Mouse (Mus musculus): Measurements from ENCODE around the gene Ppp2ca. TPM values are rescaled to one million over a fixed set of nuclear protein-coding genes. Genes with fewer than 3 reads are reported as not detected.

Gene Ppp2ca
- polyA plus RNA-seq, 1 experiment, result 54.7 TPM

GRCm38 (mm10) chr11:52089291-52089690, 9.2 kb upstream of the Ppp2ca start:
- no peak for DNase-seq
- Histone ChIP-seq H3K27me3 (ENCODE audit: control insufficient read depth, insufficient read depth, low read length) (no peaks in the 10 kb centered on the region), H3K4me1 (replicated peaks; ENCODE audit: control insufficient read depth, insufficient read depth, low read length) (peaks cover 3% of the 10 kb centered on the region; the same call in 1 of the 2 replicates), H3K36me3 (ENCODE audit: control insufficient read depth, insufficient read depth, low read length) (no peaks in the 10 kb centered on the region), H3K27ac (ENCODE audit: control insufficient read depth, insufficient read depth, low read length) (no peak overlapping the region), H3K4me3 (ENCODE audit: control insufficient read depth, insufficient read depth, low read length) (no peak overlapping the region)
- 88% methylated on average over 8 of the region's 8 CpGs for WGBS
- no peak for TF ChIP-seq POLR2A (IDR thresholded peaks at IDR 0.05; ENCODE audit: control insufficient read depth, extremely low read depth, insufficient read depth, low read length, poor library complexity)
- TF ChIP-seq CTCF (IDR thresholded peaks at IDR 0.05; ENCODE audit: borderline replicate concordance, control insufficient read depth, extremely low read depth, insufficient read depth, low read length, poor library complexity), result no peak

GRCm38 (mm10) chr11:52091261-52091660, 7.2 kb upstream of the Ppp2ca start:
- no peaks in the 10 kb centered on the region for H3K36me3 ChIP-seq (ENCODE audit: control insufficient read depth, insufficient read depth, low read length)
- DNase-seq, result no peak
- 95% methylated on average over 9 of the region's 9 CpGs for WGBS
- TF ChIP-seq CTCF (IDR thresholded peaks at IDR 0.05; ENCODE audit: borderline replicate concordance, control insufficient read depth, extremely low read depth, insufficient read depth, low read length, poor library complexity) (no peak), POLR2A (IDR thresholded peaks at IDR 0.05; ENCODE audit: control insufficient read depth, extremely low read depth, insufficient read depth, low read length, poor library complexity) (no peak)
- no peak overlapping the region for H3K4me3 ChIP-seq (ENCODE audit: control insufficient read depth, insufficient read depth, low read length)
- H3K27me3 ChIP-seq (ENCODE audit: control insufficient read depth, insufficient read depth, low read length), result no peaks in the 10 kb centered on the region
- H3K27ac ChIP-seq (ENCODE audit: control insufficient read depth, insufficient read depth, low read length), result no peak overlapping the region
- H3K4me1 ChIP-seq (replicated peaks; ENCODE audit: control insufficient read depth, insufficient read depth, low read length), result peaks cover 3% of the 10 kb centered on the region; the same call in 1 of the 2 replicates

- no peak for DNase-seq
- H3K4me3 ChIP-seq (ENCODE audit: control insufficient read depth, insufficient read depth, low read length), result no peak overlapping the region
- TF ChIP-seq POLR2A (IDR thresholded peaks at IDR 0.05; ENCODE audit: control insufficient read depth, extremely low read depth, insufficient read depth, low read length, poor library complexity), result no peak
- no peak for TF ChIP-seq CTCF (IDR thresholded peaks at IDR 0.05; ENCODE audit: borderline replicate concordance, control insufficient read depth, extremely low read depth, insufficient read depth, low read length, poor library complexity)
- 89% methylated on average over 5 of the region's 5 CpGs for WGBS
- no peaks in the 10 kb centered on the region for H3K27me3 ChIP-seq (ENCODE audit: control insufficient read depth, insufficient read depth, low read length)
- H3K36me3 ChIP-seq (ENCODE audit: control insufficient read depth, insufficient read depth, low read length), result no peaks in the 10 kb centered on the region
- H3K4me1 ChIP-seq (replicated peaks; ENCODE audit: control insufficient read depth, insufficient read depth, low read length), result peaks cover 10% of the 10 kb centered on the region
- H3K27ac ChIP-seq (ENCODE audit: control insufficient read depth, insufficient read depth, low read length), result no peak overlapping the region
Measured at GRCm38 (mm10) chr11:52094568-52094967, 3.9 kb upstream of the Ppp2ca start.

- no peak for DNase-seq
- Histone ChIP-seq H3K4me1 (replicated peaks; ENCODE audit: control insufficient read depth, insufficient read depth, low read length) (peaks cover 10% of the 10 kb centered on the region), H3K27me3 (ENCODE audit: control insufficient read depth, insufficient read depth, low read length) (no peaks in the 10 kb centered on the region), H3K27ac (ENCODE audit: control insufficient read depth, insufficient read depth, low read length) (no peak overlapping the region), H3K4me3 (ENCODE audit: control insufficient read depth, insufficient read depth, low read length) (no peak overlapping the region), H3K36me3 (ENCODE audit: control insufficient read depth, insufficient read depth, low read length) (no peaks in the 10 kb centered on the region)
- TF ChIP-seq CTCF (IDR thresholded peaks at IDR 0.05; ENCODE audit: borderline replicate concordance, control insufficient read depth, extremely low read depth, insufficient read depth, low read length, poor library complexity) (no peak), POLR2A (IDR thresholded peaks at IDR 0.05; ENCODE audit: control insufficient read depth, extremely low read depth, insufficient read depth, low read length, poor library complexity) (no peak)
- 77% methylated on average over 3 of the region's 3 CpGs for WGBS
Measured at GRCm38 (mm10) chr11:52097016-52097415, 1.5 kb upstream of the Ppp2ca start.

GRCm38 (mm10) chr11:52097596-52097995, 885 bp upstream of the Ppp2ca start:
- Histone ChIP-seq H3K36me3 (ENCODE audit: control insufficient read depth, insufficient read depth, low read length) (no peaks in the 10 kb centered on the region), H3K4me1 (replicated peaks; ENCODE audit: control insufficient read depth, insufficient read depth, low read length) (peaks cover 10% of the 10 kb centered on the region), H3K27ac (ENCODE audit: control insufficient read depth, insufficient read depth, low read length) (no peak overlapping the region), H3K27me3 (ENCODE audit: control insufficient read depth, insufficient read depth, low read length) (no peaks in the 10 kb centered on the region), H3K4me3 (ENCODE audit: control insufficient read depth, insufficient read depth, low read length) (no peak overlapping the region)
- no peak for DNase-seq
- WGBS, result 83% methylated on average over 2 of the region's 2 CpGs
- TF ChIP-seq POLR2A (IDR thresholded peaks at IDR 0.05; ENCODE audit: control insufficient read depth, extremely low read depth, insufficient read depth, low read length, poor library complexity) (no peak), CTCF (IDR thresholded peaks at IDR 0.05; ENCODE audit: borderline replicate concordance, control insufficient read depth, extremely low read depth, insufficient read depth, low read length, poor library complexity) (no peak)

- H3K36me3 ChIP-seq (ENCODE audit: control insufficient read depth, insufficient read depth, low read length), result no peaks in the 10 kb centered on the region
- 0 out of 2 replicates have a peak, but pooled peaks have one; percentile 17 for TF ChIP-seq POLR2A (IDR thresholded peaks at IDR 0.05; ENCODE audit: control insufficient read depth, extremely low read depth, insufficient read depth, low read length, poor library complexity)
- 0 out of 2 replicates have a peak, but pooled peaks have one; percentile 19 for TF ChIP-seq CTCF (IDR thresholded peaks at IDR 0.05; ENCODE audit: borderline replicate concordance, control insufficient read depth, extremely low read depth, insufficient read depth, low read length, poor library complexity)
- H3K27ac ChIP-seq (ENCODE audit: control insufficient read depth, insufficient read depth, low read length), result peak overlapping the region; percentile 63
- DNase-seq, result peak; percentile 69
- peaks cover 11% of the 10 kb centered on the region for H3K4me1 ChIP-seq (replicated peaks; ENCODE audit: control insufficient read depth, insufficient read depth, low read length)
- H3K27me3 ChIP-seq (ENCODE audit: control insufficient read depth, insufficient read depth, low read length), result no peaks in the 10 kb centered on the region
- peak overlapping the region; percentile 74 for H3K4me3 ChIP-seq (ENCODE audit: control insufficient read depth, insufficient read depth, low read length)
- WGBS, result under 1% methylated on average over 72 of the region's 72 CpGs
Measured at GRCm38 (mm10) chr11:52099031-52099761, 715 bp downstream of the Ppp2ca start.

All from thymus, adult 2 months (tissue).